Mouse (Mus musculus): Measurements from ENCODE around the gene Supt6. TPM values are rescaled to one million over a fixed set of nuclear protein-coding genes. Genes with fewer than 3 reads are reported as not detected.
A peak's percentile ranks its signal among the peaks of the same experiment; 100 is the strongest.

The Supt6 gene
- polyA plus RNA-seq, 1 experiment from 2014 or later: 30.3 TPM

GRCm38 (mm10) chr11:78170306-78170705 lies 75.5 kb downstream of the Supt6 start:
- no peak overlapping the region for H3K27ac ChIP-seq
- WGBS: 93% methylated on average over 15 of the region's 15 CpGs
- H3K36me3 ChIP-seq: no peaks in the 10 kb centered on the region
- H3K27me3 ChIP-seq: 0 out of 2 replicates have a peak, but pooled peaks cover 3% of the 10 kb centered on the region
- H3K4me1 ChIP-seq (replicated peaks): peaks cover 13% of the 10 kb centered on the region
- H3K4me3 ChIP-seq (replicated peaks): no peak overlapping the region
- no peak overlapping the region for H3K4me2 ChIP-seq (replicated peaks)
- no peaks in the 10 kb centered on the region for H3K9me3 ChIP-seq
- H3K9ac ChIP-seq (replicated peaks): no peak overlapping the region
- ATAC-seq: no peak

DNA sequence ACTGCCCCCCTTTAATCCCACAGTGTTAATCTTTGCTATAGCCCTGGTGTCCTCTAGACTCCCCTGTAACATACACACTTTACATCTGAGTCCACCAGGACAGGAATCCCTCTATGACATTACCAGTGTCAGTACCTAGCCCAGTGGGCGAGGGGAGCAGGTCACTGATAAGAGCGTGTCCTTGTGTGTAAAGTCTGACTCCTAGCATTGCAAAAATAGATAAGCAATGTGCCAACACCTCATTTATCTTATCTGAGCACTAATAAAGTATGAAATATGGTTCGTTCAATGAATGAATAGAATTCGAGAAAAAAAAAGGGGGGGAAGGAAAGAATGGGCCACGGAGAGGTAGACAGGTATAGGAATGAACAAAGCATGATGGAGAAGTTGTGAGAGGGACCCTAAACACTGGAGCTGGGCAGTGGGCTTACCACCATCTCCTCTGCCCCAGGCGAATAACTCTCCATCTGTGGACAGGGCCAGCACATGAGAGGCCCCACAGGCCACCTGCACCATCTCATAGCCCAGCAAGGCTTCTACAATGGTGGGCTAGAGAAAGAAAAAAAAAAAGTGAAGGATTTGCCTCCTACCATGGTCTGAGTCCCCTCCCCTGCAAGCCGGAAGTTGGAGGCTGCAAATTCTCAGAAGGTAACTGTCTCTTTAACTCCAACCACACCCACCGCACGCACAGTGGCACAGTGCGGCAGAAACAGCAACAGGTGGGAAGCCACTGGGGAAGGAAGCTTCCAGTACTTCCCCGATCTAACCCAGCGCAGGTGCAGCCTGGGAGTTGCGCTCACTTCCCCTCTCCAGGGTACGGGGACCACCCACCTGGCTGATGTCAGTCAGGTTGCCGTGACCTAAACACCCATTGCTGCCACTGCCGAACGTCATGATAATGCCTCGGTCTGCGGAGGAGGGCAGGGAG lies 77.0 kb downstream of the Supt6 start:
- 0 out of 2 replicates have a peak, but pooled peaks cover 3% of the 10 kb centered on the region for H3K27me3 ChIP-seq
- no peaks in the 10 kb centered on the region for H3K9me3 ChIP-seq
- no peak overlapping the region for H3K27ac ChIP-seq
- ATAC-seq: no peak
- H3K4me2 ChIP-seq (replicated peaks): no peak overlapping the region
- no peak overlapping the region for H3K4me3 ChIP-seq (replicated peaks)
- peaks cover 14% of the 10 kb centered on the region for H3K4me1 ChIP-seq (replicated peaks)
- 58% methylated on average over 19 of the region's 19 CpGs for WGBS
- H3K9ac ChIP-seq (replicated peaks): no peak overlapping the region
- no peaks in the 10 kb centered on the region for H3K36me3 ChIP-seq

DNA sequence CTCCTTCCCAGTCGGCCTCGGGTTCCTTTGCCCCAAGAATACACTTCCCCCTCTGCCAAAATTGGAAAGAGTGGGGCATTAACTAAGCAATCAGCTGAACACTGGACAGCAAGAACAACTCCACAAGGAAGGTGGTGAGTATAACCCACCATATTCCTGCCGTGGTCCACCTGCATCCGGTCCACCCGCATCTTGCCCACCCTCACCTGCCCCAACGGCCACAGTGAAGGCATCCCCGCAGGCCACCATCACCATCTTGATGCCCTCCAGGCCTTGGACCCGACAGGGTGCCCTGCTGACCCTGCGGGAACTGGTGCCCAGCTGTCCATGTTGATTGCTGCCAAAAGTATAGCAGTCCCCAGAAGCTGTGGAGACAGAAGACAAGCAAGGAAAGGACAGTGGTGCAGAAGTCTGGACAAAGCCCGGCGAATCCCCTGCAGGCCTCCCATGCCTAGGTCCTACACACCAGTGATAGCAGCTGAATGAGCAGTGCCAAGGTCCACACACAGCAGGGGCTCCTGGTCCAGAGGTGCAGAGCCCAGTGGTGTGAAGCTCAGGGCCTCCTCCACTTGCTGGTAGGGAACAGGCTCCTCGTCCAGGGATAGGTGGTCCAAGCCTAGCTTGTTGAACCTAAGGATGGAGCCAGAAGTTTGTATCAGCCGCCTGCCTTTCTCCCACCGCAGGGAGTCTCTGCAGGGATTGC lies 78.4 kb downstream of the Supt6 start:
- Histone ChIP-seq H3K9me3 (no peaks in the 10 kb centered on the region), H3K4me2 (replicated peaks) (no peak overlapping the region), H3K4me1 (replicated peaks) (peaks cover 28% of the 10 kb centered on the region), H3K36me3 (peaks cover 8% of the 10 kb centered on the region; the same call in 1 of the 2 replicates), H3K27ac (no peak overlapping the region), H3K4me3 (replicated peaks) (no peak overlapping the region), H3K9ac (replicated peaks) (no peak overlapping the region), H3K27me3 (0 out of 2 replicates have a peak, but pooled peaks cover 3% of the 10 kb centered on the region)
- ATAC-seq: no peak
- WGBS: 85% methylated on average over 14 of the region's 14 CpGs

GRCm38 (mm10) chr11:78166640-78167039 lies 79.1 kb downstream of the Supt6 start:
- no peak overlapping the region for H3K9ac ChIP-seq (replicated peaks)
- no peak overlapping the region for H3K4me2 ChIP-seq (replicated peaks)
- no peak overlapping the region for H3K27ac ChIP-seq
- H3K36me3 ChIP-seq: peaks cover 16% of the 10 kb centered on the region
- no peaks in the 10 kb centered on the region for H3K9me3 ChIP-seq
- 70% methylated on average over 6 of the region's 6 CpGs for WGBS
- peaks cover 35% of the 10 kb centered on the region for H3K4me1 ChIP-seq (replicated peaks)
- 0 out of 2 replicates have a peak, but pooled peaks cover 3% of the 10 kb centered on the region for H3K27me3 ChIP-seq
- no peak overlapping the region for H3K4me3 ChIP-seq (replicated peaks)
- ATAC-seq: no peak

GRCm38 (mm10) chr11:78166161-78166560 lies 79.6 kb downstream of the Supt6 start:
- H3K4me2 ChIP-seq (replicated peaks): peak overlapping the region; percentile 84
- 50% methylated on average over 4 of the region's 4 CpGs for WGBS
- H3K27me3 ChIP-seq: 0 out of 2 replicates have a peak, but pooled peaks cover 3% of the 10 kb centered on the region
- H3K27ac ChIP-seq: peak overlapping the region; percentile 99; the same call in 1 of the 2 replicates
- no peaks in the 10 kb centered on the region for H3K9me3 ChIP-seq
- H3K4me3 ChIP-seq (replicated peaks): peak overlapping the region; percentile 100
- peak overlapping the region; percentile 99; the same call in 1 of the 2 replicates for H3K9ac ChIP-seq (replicated peaks)
- no peak for ATAC-seq
- peaks cover 38% of the 10 kb centered on the region for H3K4me1 ChIP-seq (replicated peaks)
- peaks cover 20% of the 10 kb centered on the region for H3K36me3 ChIP-seq

DNA sequence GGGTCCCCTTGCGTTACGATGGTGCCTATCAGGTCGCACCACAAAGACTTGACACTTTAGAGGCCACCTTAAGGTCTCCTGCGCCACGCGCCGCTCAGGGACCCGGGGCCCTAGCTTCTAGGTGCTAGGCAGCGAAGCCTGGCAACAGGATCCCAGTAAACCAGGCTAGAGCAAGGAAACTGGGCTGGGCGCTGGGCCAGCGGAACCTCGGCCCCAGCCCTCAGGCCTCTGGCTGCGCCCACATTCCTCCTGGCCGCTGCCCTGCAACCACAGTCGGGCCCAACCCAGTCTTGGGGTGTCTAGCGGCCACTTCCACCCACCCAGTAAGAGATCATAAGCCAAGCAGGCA lies 80.1 kb downstream of the Supt6 start:
- H3K36me3 ChIP-seq: peaks cover 25% of the 10 kb centered on the region
- peak overlapping the region; percentile 84 for H3K4me2 ChIP-seq (replicated peaks)
- peaks cover 43% of the 10 kb centered on the region for H3K4me1 ChIP-seq (replicated peaks)
- H3K9ac ChIP-seq (replicated peaks): peak overlapping the region; percentile 99
- H3K27ac ChIP-seq: peak overlapping the region; percentile 99
- H3K9me3 ChIP-seq: no peaks in the 10 kb centered on the region
- peak overlapping the region; percentile 100 for H3K4me3 ChIP-seq (replicated peaks)
- ATAC-seq: peak; percentile 28
- H3K27me3 ChIP-seq: 0 out of 2 replicates have a peak, but pooled peaks cover 3% of the 10 kb centered on the region
- 3% methylated on average over 16 of the region's 16 CpGs for WGBS

DNA sequence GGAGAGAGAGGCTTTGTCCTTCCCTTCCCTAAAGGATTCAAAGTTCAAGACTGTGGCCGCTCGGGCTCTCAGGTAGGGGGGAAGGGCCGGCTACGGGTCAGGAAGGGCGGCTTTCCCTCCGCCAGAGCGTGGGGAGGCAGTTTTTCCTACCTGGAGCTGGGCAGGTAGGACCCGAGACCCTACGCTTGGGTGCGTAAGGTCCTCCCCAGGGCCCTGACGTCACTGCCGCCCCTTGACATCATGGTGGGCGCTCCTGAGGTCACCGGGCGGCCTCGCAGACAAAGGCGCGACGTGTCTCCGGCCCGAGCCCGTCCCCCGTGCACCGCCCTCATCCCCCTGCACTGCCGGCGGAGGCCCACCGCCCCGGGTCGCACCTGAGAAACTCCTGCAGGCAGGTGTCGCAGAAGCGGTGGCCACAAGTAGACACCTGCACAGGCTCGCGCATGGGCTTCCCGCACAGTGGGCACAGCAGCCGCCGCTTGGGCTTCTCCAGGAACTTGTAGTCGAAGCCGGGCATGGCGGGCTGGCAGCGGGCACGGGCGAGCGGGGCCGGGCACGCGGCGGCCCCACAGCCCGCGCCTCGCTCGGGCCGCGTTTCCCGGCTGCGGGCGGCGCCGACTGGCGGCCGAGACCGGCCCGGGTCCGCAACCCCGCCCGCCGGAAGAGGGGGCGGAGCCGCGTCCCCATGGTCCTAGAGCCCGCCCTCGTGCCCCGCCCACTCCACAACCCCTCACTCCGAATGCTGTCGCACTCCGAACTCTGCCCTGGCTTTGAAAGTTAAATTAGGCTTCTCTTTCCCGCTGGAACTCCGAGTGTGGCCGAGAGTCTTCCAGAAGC lies 80.6 kb downstream of the Supt6 start, which contains the start of gene Traf4:
Gene Traf4, minus strand, starts transcription at position 666 of the 837 bp plus-strand sequence.
- Histone ChIP-seq H3K36me3 (peaks cover 31% of the 10 kb centered on the region), H3K9me3 (no peaks in the 10 kb centered on the region), H3K9ac (replicated peaks) (peak within 1 kb of the TSS; percentile 99), H3K4me1 (replicated peaks) (peaks cover 45% of the 10 kb centered on the region), H3K27me3 (0 out of 2 replicates have a peak, but pooled peaks cover 3% of the 10 kb centered on the region), H3K4me2 (replicated peaks) (peak within 1 kb of the TSS; percentile 84), H3K4me3 (replicated peaks) (peak within 1 kb of the TSS; percentile 100), H3K27ac (peak within 1 kb of the TSS; percentile 99)
- WGBS: under 1% methylated on average over 61 of the region's 78 CpGs
- ATAC-seq: peak; percentile 81

DNA sequence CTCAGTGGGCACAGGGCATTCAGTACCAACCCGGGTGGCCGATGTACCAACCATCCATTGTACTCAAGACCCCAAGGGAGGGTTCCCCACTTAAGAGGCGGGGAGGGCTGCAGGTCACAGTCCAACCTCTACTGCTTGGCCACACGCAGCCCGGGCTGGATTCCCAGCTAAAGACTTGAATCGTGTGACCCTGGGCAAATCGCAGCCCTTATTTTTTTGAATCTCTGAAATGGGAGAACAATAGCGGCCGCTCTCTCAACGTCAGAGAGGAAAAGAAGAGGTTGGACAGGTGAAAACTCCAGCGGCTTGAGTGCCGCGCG lies 81.2 kb downstream of the Supt6 start:
- H3K27ac ChIP-seq: peak overlapping the region; percentile 99
- H3K4me2 ChIP-seq (replicated peaks): peak overlapping the region; percentile 84
- H3K36me3 ChIP-seq: peaks cover 36% of the 10 kb centered on the region
- H3K9me3 ChIP-seq: no peaks in the 10 kb centered on the region
- peak overlapping the region; percentile 100 for H3K4me3 ChIP-seq (replicated peaks)
- 0 out of 2 replicates have a peak, but pooled peaks cover 3% of the 10 kb centered on the region for H3K27me3 ChIP-seq
- WGBS: 0% methylated on average over 14 of the region's 14 CpGs
- H3K4me1 ChIP-seq (replicated peaks): peaks cover 46% of the 10 kb centered on the region
- ATAC-seq: peak; percentile 2
- H3K9ac ChIP-seq (replicated peaks): peak overlapping the region; percentile 99

DNA sequence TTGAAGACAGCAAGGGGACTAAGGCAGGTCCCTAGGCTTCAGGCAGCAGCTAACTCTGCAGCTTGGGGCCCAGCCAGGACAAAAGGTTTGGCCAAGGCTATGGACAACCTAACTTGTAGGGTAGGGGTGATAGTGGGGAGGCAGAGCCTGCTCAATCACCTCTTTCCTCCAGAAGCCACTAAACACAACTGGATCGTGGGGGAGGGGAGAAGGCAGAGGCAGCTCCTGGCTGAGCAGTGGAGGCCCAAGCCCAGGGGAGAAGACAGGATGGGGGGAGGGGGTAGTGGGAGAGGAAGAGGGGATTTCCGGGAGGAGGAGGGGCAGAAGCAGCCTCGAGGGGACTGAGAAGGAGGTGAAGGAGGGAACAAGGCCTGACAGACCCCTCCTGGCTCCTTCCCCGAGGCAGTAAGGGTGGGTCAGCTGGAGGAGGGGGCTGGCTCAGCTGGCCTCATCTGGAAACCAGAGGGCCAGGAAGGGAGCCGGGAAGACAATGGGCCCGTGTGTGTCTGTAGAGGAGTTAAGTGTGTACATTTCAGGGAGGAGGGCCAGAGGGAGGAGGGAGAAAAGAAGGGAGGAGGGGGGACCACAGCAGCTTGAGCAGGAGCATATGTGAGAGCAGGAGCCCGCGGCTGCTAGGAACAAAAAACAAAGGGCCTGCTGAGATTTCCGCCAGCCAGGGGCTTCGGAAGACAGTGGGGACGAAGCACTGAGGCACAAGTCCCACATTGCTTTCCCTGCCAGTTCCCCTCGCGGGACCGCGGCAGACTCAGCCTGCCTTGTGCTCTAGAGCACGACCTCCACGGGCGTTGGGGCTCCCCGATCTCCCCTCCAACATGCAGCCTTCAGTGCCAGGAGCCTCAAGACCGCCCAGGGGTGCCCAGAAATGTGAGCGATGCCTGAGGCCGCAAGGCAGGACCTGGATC lies 81.8 kb downstream of the Supt6 start:
- Histone ChIP-seq H3K4me2 (replicated peaks) (peak overlapping the region; percentile 84), H3K9me3 (no peaks in the 10 kb centered on the region), H3K36me3 (peaks cover 42% of the 10 kb centered on the region), H3K27me3 (0 out of 2 replicates have a peak, but pooled peaks cover 3% of the 10 kb centered on the region), H3K4me1 (replicated peaks) (peaks cover 50% of the 10 kb centered on the region), H3K27ac (peak overlapping the region; percentile 99), H3K9ac (replicated peaks) (peak overlapping the region; percentile 99), H3K4me3 (replicated peaks) (peak overlapping the region; percentile 100)
- ATAC-seq: peak; percentile 62
- WGBS: 1% methylated on average over 22 of the region's 22 CpGs

DNA sequence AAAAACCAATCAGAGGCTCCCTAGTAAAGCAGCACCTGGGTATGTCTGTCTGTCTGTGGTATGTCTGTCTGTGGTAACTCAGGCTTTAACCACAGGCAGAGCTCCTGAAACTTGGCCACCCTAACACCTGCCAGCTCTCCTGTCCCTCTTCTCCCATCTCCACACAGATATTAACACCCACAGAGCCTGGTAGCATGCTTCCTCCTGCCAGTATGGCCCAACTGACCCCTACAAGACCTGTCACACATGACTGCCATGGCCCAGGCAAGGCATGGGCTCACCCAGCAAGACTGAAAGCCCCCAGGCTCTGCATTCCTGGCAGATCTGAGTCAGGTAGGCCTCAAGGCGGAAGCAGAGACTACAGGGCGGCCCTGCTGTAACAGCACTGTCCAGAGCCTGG lies 82.7 kb downstream of the Supt6 start:
- no peak for ATAC-seq
- peaks cover 51% of the 10 kb centered on the region for H3K36me3 ChIP-seq
- H3K9ac ChIP-seq (replicated peaks): peak overlapping the region; percentile 99
- H3K9me3 ChIP-seq: no peaks in the 10 kb centered on the region
- 79% methylated on average over 2 of the region's 2 CpGs for WGBS
- peak overlapping the region; percentile 84 for H3K4me2 ChIP-seq (replicated peaks)
- peak overlapping the region; percentile 100 for H3K4me3 ChIP-seq (replicated peaks)
- 0 out of 2 replicates have a peak, but pooled peaks cover 3% of the 10 kb centered on the region for H3K27me3 ChIP-seq
- peaks cover 51% of the 10 kb centered on the region for H3K4me1 ChIP-seq (replicated peaks)
- H3K27ac ChIP-seq: peak overlapping the region; percentile 99

Measured in midbrain, embryonic 13.5 days (tissue).